Mouse (Mus musculus): ENCODE measurements around the gene Gipc1.
A peak's percentile ranks its signal among the peaks of the same experiment; 100 is the strongest.

Gipc1 gene

DNA sequence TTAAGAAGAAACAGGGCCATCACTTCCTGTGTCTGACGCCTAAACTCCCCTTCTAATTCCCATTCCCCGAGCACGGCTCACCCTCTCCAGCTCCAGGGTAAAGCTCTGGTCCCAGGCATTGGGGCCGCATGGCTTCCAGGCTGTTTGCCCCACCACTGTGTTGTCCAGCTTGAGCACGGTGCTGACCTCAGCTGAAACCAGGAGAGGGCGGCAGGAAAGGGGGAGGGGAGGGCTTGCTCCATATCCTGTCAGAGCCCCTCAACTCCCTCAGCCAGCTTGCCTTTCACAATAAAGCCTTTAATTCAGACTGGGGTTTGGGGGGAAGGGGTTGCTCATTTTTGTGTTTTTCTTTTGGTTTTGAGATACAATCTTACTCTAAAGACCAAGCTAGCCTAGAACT lies 28.6 kb downstream of the Gipc1 start:
- peak; percentile 53 for DNase-seq

DNA sequence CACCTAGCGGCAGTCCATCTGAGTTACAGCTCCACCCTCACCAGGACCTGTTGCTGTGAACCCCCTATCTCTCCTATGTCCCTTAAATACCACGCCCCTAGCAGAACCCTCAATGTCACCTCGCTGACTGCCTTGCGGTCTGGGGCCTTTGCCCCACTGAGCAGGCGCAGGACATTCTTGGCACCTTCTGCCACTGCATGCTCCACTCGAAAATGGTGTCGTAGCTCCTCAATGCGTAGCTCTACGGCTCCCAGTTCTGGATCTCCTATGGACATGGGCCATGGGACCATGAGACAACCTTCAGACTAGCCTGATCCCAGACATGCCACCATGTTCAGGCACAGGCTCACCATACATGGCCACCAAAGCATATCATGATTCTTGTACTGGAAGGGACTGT lies 32.0 kb downstream of the Gipc1 start:
- DNase-seq, result no peak

DNA sequence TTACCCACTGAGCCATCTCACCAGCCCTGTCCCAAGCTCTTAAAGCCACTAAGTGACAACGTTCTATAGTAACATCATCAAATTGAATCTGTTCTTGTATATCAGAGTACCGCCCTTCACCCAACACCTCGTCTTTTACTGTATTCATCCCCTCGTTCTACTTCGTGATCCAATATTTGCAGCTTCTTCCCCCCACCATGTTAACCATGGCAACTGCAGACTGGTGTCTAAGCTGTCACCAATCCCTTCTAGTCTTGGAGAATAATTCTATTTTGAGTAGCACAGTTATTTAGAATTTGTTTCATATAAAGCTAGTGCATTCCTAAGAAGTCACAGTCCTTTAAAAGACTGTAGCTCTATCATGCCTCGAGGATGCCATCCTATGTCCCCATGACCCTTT lies 36.8 kb downstream of the Gipc1 start:
- DNase-seq, result no peak

DNA sequence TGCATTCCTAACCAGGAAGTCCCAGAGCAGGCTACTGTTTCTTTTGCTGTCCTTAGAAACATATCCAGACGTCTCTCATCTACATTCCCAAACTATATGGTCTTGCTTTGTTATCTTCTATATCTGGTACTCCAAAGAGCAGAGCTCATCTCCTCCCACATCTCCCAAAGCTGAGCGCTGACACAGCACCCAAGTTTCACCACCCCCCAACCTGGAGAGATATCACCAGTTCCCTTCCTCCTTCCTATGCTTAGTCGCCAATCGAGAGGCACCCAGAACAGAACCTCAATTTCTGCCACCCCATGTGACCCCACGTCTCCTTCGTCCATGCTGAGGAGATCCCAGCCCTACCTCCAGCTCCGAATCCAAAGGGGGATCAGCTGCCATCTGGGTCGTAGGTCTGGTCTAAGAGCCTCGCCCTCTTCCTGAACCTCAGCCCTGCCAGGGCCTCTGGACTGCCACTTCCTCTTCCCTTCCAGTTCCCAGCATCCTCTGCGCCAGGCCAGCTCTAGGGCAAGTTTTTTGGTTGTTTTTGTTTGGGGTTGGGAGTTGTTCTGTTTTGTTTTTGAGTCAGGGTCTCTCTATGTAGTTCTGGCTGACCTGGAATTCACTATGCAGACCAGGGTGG lies 41.2 kb downstream of the Gipc1 start:
- no peak for DNase-seq

DNA sequence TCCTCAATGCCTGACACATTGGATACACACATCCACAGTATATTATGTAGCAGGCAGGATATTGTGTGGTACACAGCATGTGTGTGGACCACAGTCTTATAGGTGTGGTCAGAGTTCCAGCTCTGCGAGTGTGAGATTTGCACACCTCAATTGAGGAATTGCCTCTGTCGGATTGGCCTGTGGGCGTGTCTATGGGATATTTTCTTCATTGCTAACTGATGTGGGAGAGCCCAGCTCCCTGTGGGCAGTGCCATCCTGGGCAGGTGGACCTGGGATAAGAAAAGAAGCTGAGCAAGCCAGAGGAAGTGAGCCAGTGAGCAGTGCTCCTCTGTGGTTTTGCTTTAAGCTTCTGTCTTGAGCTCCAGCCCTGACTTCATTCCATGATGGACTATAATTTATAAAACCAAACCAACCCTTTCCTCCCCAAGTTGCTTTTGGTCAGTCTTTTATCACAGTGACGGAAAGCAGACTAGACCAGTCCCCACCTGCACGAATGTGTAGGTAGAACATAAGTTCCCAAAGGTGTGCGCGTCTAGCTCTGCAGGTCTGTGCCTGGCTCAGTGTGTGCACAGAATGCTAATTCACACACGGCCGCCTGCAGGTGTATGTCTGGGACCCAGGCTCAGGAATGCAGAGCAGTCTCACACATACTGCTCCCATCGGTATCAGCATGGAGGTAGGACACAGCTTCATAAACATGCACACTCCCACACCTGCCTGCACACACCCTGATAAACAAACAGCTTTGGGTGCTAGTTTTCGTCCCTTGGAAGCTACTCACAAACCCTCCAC lies 42.1 kb downstream of the Gipc1 start:
- DNase-seq, result no peak

DNA sequence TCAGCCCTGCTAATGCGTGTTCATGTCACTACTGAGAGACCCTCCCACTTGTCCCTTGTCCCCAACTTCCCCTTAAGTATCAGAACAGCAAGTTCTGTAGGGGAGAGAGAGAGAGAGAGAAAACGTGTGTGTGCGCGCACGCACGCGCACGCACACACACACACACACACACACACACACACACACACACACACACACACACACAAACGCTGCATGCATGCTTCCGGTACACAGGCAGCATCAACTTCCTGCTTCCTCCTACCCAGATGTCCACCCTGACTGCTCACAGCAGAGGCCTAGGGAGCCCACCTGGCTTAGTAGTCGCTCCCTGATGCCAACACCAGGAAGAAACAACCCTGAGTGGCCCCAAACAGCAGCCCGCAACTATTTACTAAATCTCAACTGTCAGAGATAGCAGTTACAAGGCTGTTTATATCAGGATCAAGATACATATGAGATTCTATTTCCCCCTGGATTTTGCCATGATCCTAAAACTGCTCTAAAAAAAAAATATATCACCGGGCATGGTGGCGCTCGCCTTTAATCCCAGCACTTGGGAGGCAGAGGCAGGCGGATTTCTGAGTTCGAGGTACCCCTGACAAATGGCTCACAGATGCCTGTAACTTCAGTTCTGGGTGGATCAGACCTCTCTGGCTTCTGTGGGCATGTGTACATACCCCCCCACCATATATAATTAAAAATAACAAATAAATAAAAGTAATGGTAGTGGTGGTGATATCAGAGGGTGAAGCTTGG lies 43.1 kb downstream of the Gipc1 start:
- no peak for DNase-seq

DNA sequence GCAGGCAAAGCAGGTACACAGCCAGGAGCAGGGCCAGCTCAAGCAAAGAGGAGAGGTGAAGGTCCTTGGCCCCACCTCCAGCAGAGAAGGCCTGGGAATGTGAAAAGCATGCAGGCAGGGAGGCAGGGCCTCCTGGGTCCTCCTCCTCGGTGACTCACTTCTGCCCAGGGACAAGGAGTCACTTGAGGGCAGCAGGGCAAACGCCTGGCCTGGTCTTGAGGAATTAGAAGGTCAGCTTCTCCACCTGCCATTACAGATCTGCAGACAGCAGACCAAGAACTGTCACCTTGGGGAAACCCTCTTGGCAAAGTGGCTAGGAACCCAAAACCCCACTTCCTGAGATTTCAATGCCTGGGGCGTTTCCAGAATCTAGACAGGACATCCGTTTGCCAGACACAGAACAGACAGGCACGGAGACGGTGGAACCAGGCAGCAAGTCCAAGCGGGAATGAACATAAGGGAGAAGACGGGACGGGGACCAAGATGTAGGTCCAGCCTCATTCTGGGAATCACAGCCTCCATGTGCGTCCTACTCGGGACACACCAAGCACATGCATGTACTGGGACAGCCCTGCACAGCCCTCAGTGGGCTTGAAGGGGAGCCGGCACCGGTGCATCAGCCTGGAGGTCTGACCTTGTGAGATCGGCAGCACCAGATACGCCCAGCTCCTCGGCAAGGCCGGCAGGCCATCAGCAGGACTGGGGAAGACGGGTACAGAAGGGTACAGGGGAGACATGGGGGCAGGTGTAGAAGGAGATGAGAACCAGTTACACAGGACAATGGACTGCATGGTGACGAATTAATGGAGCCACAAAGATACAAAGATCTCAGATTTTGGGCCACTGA lies 45.1 kb downstream of the Gipc1 start:
- DNase-seq, result no peak

DNA sequence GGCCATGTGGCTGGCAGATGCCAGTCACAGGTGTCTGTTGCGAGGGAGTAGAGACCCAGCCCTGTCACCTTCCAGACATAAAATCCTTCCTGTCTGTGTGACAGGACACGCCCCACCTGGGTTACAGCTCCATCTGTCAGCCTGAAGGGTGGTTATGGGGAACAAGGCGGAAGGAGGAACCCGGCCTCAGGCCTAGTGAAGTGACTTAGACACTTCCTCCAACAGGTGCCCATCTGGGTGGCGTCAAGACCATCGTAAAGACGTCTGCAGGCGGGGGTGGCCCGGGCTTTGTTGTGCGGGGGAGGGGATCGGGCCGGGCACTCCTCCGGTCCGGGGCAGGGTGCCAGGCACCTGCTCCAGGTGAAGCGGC lies 45.8 kb downstream of the Gipc1 start:
- peak; percentile 63 for DNase-seq

DNA sequence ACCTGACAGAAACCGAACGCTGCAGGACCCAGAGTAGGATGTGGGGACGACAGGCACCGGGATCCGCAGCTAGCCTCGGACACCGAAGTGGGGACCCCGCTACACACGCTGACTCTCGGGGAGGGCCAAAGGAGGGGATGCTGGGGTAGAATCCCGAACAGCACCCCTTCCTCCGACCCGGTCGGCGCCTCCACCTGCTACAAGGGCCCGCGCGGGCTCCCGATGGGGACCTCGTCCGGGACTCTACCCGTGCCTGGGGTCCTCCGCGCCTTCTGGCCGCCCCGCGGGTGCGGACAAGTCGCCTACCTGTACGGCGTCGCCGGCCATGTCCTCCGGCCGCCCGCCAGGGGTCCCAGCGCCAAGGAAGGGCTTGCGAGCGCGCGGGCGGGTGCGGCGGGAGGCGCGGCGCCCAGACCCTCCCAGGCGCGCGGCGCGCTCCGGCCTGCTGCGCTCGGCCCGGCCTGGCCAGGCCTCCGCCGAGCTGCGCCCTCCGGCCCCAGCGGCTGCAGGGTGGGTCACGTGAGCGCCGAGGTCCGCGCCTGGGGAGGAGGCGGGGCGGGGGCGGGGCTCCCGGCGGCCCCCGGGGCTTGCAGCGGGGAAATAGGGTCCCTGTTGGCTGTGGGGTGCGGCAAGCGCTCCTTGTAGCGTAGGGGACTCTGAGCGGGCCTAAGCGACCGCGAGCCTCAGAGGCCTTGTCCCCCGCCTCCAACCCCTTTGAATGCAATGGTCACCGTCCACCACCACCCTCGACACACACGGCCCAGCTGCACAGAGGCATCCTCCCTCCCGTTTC lies 46.4 kb downstream of the Gipc1 start, which contains the start of gene Pkn1:
Pkn1 (minus strand) TSS at position 519 of the 793 bp plus-strand sequence.
- peak; percentile 91 for DNase-seq

DNA sequence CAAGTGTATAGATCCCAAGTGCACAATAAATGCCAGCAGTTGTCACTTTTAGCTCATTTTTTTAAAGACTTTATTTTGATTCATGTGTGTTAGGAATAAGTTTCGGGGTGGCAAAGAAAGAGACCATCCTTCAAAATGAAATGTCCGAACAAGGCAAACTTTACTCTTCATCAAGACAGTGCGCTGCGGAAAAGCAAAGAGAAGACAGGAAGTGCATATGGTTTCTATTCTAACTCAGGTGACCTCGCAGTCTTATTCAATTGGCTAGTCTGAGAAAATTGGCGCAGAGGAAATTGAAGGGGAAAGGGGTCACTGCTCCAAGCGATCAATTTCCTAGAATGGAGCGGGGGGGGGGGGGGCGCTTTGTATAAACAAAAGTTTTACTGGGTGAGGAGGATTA lies 47.1 kb downstream of the Gipc1 start:
- DNase-seq, result no peak

DNA sequence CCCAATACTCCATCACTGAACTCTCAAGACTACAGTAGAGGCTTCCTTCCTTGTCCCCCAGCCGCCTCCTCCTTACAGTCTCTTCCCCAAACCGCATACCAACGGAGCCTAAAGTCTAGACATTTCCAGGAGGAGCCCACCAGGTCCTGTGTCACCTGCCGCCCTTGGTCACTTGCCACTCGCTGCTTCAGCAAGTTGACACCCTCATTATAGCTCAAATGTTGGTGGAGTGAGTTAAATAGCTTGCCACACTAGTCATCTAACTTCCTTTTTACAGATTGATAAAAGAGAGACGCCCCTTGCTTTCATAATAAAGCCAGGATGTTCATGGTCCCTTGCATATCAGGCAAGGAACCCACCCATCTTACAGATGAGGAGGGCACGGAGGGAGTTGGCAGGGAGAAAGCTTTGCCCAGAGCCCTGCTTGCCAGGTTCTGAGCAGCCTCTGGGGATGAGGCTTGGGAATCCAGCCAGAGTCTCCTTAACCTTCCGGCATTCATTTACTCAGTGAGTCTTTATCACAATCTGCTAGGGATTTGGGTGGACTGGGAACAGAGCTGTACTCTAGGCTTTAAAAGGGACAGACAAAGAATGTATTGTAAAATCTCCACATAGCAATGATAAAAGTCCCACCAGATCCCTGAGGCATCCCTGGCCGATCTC lies 48.1 kb downstream of the Gipc1 start:
- no peak for DNase-seq

DNA sequence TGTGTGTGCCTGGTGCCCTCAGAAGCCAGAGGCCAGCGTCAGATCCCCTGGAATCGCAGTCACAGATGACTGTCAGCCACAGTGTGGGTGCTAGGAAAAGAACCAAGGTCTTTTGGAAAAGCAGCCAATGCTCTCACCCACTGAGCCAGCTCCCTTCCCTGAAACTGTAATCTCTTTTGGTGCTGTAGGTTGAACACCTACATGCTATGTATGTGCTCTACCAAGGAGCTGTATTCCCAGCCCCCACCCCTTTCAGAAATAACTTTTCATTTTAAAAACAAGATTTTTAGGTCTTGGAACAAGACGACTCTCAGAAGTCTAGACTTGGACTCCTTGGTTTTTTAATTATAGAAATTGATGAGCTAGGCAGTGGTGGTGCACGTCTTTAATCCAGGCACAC lies 50.9 kb downstream of the Gipc1 start:
- DNase-seq, result no peak

DNA sequence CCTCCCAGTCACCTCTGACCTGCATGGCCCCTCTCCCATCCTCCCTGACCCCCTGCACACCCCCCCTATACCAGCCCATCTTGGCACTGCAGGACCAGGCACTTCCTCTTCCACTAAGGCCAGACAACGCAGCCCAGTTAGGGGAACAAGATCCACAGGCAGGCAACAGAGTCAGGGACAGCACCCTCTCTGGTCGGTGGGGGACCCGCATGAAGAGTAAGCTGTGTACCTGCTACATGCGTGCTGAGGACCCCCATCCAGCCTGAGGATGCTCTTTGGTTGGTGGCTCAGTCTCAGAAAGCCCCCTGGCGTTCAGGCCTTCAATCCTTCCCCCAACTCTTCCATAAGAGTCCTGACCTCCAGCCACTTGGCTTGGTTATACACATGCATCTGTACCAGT lies 53.9 kb downstream of the Gipc1 start:
- no peak for DNase-seq

DNA sequence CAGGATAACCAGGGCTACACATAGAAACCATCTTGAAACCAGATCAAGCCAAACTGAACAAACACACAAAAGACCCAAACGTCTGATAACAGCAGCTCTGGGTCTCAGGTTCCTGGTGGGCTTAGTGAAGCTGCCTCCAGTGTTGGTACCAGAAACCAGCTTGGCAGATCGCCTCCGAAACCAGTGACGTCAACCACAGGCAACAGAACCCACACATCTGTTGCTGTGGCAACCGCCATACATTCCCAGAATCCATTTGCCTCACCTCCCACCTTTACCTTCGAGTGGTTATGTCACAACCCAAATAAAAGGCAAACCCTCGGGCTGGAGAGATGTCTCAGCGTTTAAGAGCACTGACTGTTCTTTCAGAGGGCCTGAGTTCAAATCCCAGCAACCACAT lies 55.1 kb downstream of the Gipc1 start:
- DNase-seq, result no peak
